Mouse (Mus musculus) cerebellum, adult 2 months (tissue): ENCODE measurements around the gene Rfc1. TPM values are rescaled to one million over a fixed set of nuclear protein-coding genes. Genes with fewer than 3 reads are reported as not detected.
A peak's percentile ranks its signal among the peaks of the same experiment; 100 is the strongest.

Source experiments
- DNase-seq, 2 experiments: peaks; one replicate each; pipeline ENCODE4 v3.0.0; 2021
- H3K27ac ChIP-seq: fragments of 200-500 bp; 2 replicates; pipeline ENCODE4 v1.5.1; 2012; ENCODE audit warnings: low read length, control low read depth, inconsistent platforms; ENCODE audit not compliant: insufficient read depth
- H3K27me3 ChIP-seq: fragments of 200-500 bp; 2 replicates; pipeline ENCODE4 v1.6.1; 2012; ENCODE audit warnings: inconsistent platforms, mild to moderate bottlenecking, low read length, moderate library complexity; ENCODE audit not compliant: control insufficient read depth, insufficient read depth
- H3K4me1 ChIP-seq: fragments of 200-500 bp; 2 replicates; pipeline ENCODE4 v1.6.1; 2011; ENCODE audit warnings: low read length; ENCODE audit not compliant: control insufficient read depth, insufficient read depth
- H3K4me3 ChIP-seq: fragments of 200-500 bp; replicated peaks from 2 replicates; pipeline ENCODE3; 2011; ENCODE audit warnings: mild to moderate bottlenecking, low read depth, low read length, control low read depth; ENCODE audit not compliant: insufficient read depth
- CTCF ChIP-seq: fragments of 200-500 bp; IDR thresholded peaks from 2 replicates; pipeline ENCODE4 v1.5.1; 2011; ENCODE audit warnings: low read depth, mild to moderate bottlenecking, control low read depth, low read length, moderate library complexity, borderline replicate concordance; ENCODE audit not compliant: insufficient read depth
- POLR2A ChIP-seq: fragments of 200-500 bp; IDR thresholded peaks from 2 replicates; pipeline ENCODE4 v1.6.1; 2011; ENCODE audit warnings: low read length, control low read depth, borderline replicate concordance; ENCODE audit not compliant: insufficient read depth
- WGBS: fragments of 180-500 bp; shearing (Covaris S2); methylation state at CpG from one replicate; pipeline ENCODE4 v1.1.7; 2018; 5-methylcytosine and 5-hydroxymethylcytosine counted together
- polyA plus RNA-seq: library from polyadenylated mRNA; depleted of rRNA; stranded (reverse); fragments of >200 nt; gene quantifications from 2 replicates; pipeline ENCODE4 v1.2.3, GENCODE M21; 2012; rRNA removed

The Rfc1 gene
- polyA plus RNA-seq, 1 experiment = 25.7 TPM

DNA sequence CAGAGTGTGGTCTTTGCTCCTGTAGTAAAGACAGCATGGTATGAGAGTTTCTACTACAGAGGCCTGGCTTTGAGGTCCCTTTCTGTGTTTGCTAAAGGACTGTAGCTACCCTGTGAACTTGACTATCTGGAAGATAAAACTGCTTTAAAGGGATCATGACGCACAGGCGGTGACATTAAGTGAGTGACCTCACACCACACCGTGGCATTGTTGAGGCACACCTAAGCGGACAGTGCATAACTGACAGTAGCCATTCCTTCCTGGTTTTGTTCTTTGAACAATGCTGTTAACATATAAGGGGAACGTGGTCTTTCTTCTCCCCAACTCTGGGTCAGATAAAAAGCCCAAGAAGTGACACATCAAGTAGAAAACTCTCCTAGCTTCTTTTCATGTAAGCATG lies 111.4 kb downstream of the Rfc1 start:
- DNase-seq = no peak
- Histone ChIP-seq H3K4me1 (no peaks in the 10 kb centered on the region), H3K27ac (no peak overlapping the region), H3K4me3 (no peak overlapping the region), H3K27me3 (no peaks in the 10 kb centered on the region)
- WGBS = 87% methylated on average over 5 of the region's 5 CpGs
- no peak for TF ChIP-seq CTCF

DNA sequence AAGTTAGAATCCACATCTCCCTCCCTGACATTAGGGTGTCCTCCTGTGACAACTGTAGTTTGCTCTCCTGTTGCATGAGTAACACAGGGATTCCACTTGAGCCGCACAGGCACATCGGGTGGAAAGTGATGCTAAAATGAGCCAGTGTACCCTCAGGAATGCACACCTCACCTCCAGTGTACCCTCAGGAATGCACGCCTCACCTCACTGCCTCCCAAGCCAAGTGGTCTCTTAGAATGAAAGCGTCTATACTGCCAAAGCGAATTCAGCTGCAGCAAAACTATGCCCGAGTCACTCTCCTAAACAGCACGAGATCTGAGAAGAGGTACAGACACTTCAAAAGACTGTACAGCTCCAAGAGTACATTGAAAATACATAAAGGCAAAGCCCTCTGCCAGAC lies 114.4 kb downstream of the Rfc1 start:
- Histone ChIP-seq H3K4me3 (no peak overlapping the region), H3K4me1 (no peaks in the 10 kb centered on the region), H3K27ac (no peak overlapping the region), H3K27me3 (no peaks in the 10 kb centered on the region)
- WGBS = 90% methylated on average over 7 of the region's 7 CpGs
- TF ChIP-seq POLR2A (no peak), CTCF (no peak)
- no peak for DNase-seq

DNA sequence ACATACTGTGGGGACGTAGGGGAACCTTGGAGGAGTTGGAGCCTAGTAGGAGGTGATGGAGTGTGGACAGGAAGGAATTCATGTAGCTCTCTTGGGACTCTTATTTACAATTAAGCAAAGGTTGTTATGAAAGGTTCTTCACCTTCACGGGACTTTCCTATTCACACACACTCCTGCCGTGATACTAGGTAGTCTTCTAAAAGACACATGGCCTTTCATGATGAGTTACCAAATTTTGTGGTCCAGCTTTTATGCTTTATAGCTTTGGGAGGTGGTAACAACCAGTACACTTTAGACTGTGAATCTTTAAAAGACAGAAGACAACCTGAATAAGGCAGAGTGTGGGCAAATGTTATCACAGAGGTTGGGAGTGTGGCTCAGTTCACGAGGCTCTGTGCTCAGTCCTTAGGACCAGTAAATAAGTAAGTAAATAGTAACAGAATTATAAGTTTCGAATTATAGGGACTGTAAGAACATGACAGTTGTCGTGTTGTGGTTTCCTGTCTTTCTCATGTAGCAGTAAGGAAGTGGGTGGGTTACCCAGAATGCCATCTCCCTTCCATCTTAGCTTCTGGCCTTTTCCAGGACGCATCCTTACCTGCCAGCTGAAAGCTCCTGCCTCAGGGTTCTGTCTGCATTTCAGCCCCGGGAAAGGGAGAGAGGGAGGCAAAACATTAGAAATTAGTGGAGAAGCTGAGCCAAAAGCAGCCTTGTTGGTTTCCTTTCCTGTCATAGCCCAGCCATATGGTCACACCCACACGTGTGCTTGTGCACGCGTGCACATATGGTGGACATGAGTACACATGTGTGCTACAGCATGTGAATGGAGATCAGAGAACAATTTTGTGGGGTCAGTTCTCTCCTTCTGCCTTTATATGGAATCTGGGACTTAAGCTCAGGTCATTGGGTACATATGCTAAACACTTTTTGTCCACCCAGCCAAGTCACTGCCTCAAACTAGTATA lies 117.9 kb downstream of the Rfc1 start:
- DNase-seq = no peak
- Histone ChIP-seq H3K4me1 (no peaks in the 10 kb centered on the region), H3K27ac (no peak overlapping the region), H3K4me3 (no peak overlapping the region), H3K27me3 (no peaks in the 10 kb centered on the region)
- WGBS = 90% methylated on average over 11 of the region's 11 CpGs
- no peak for TF ChIP-seq CTCF
- no peak for TF ChIP-seq POLR2A

DNA sequence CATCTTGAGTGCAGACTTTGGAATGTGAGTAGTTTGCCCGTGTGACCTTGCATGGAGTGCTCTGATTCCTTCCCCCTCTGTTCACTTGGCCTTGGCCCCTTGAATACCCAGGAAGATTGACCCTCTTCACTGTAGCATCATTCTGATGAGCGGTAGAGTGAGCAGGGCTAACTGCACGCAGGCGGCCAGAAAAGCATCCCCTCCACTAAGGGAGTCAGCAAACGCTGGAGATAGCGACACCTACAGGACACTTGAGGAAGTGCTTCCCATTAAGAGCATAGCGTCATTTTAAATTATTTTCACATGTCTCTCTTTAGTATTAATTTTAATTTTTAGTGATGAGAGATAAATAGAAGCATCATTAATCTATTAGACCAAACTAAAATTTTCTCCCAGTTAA lies 122.1 kb downstream of the Rfc1 start:
- no peak for TF ChIP-seq POLR2A
- TF ChIP-seq CTCF = peak; percentile 88
- Histone ChIP-seq H3K4me3 (no peak overlapping the region), H3K27ac (no peak overlapping the region), H3K27me3 (no peaks in the 10 kb centered on the region), H3K4me1 (no peaks in the 10 kb centered on the region)
- WGBS = 20% methylated on average over 7 of the region's 7 CpGs
- peak; percentile 27 to 46 for DNase-seq

Other genes starting within 250 kb of the Rfc1 start
- 0.08 and 0.16 TPM in 2 replicates for gene Tmem156, start 243.5 kb downstream of the Rfc1 start, polyA plus RNA-seq
- gene Klhl5, start 228.1 kb downstream of the Rfc1 start, polyA plus RNA-seq = 33.6 and 36.0 TPM in 2 replicates
- gene Wdr19, start 136.0 kb downstream of the Rfc1 start, polyA plus RNA-seq = 14.3 and 15.4 TPM in 2 replicates
- gene Klb, start 12.6 kb upstream of the Rfc1 start, polyA plus RNA-seq = 0.23 and 0.29 TPM in 2 replicates
- gene Rpl9, start 55.8 kb upstream of the Rfc1 start, polyA plus RNA-seq = 431 and 479 TPM in 2 replicates
- 46.3 and 47.0 TPM in 2 replicates for gene Lias, start 55.8 kb upstream of the Rfc1 start, polyA plus RNA-seq
- 26.1 and 27.3 TPM in 2 replicates for gene Ugdh, start 100.3 kb upstream of the Rfc1 start, polyA plus RNA-seq
- 0.86 TPM in 1 of 2 replicates, not detected in the other for gene Gm43552, start 157.2 kb upstream of the Rfc1 start, polyA plus RNA-seq
- gene Smim14, start 201.5 kb upstream of the Rfc1 start, polyA plus RNA-seq = 132 and 147 TPM in 2 replicates
- gene Ube2k, start 201.6 kb upstream of the Rfc1 start, polyA plus RNA-seq = 99.9 and 110 TPM in 2 replicates